Mouse (Mus musculus): Measurements from ENCODE around the gene Gm9821.

Gene Gm9821

GRCm38 (mm10) chr2:91971231-91972097 is 26.0 kb downstream of the Gm9821 start:
- DNase-seq (ENCODE audit: low spot score in 2 of 2) = peak; percentile 83 to 84

GRCm38 (mm10) chr2:91972121-91972566 is 26.6 kb downstream of the Gm9821 start:
- DNase-seq (ENCODE audit: low spot score in 2 of 2) = no peak

DNA sequence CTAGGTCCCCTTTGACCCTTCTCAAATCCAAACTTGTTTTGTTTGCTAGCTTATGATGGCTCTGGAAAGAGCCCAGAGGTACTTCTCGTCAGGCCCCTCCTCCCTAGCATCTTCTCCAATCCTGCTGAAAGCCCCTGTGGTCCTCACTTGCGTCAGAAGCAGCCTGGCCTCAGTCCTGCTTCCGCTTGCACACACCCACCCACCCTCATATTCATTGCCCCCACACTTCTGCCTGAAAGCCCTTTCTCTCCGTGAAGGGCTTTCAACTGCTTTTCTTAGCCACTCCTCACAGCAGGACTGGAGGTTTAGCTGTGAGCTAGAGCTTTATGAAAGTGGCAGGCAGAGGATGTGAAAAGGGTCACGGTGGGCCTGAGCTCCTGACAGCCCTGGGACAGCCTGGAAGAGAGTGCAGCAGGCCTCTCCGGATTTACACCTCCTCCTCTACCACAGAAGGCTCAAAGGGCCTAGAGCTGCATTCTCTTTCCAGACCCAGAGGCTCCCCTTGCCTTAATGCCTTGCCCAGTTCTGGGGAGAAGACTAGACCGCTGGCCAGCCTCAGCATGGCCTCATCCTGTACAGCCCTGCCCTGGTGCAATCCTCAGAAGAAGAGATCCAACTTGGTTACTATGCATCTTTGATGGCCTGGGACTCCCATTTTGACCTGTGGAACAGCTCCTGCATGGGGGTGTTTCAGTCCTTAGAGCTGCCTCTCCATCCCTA is 28.1 kb downstream of the Gm9821 start:
- no peak for DNase-seq (ENCODE audit: low spot score in 2 of 2)

DNA sequence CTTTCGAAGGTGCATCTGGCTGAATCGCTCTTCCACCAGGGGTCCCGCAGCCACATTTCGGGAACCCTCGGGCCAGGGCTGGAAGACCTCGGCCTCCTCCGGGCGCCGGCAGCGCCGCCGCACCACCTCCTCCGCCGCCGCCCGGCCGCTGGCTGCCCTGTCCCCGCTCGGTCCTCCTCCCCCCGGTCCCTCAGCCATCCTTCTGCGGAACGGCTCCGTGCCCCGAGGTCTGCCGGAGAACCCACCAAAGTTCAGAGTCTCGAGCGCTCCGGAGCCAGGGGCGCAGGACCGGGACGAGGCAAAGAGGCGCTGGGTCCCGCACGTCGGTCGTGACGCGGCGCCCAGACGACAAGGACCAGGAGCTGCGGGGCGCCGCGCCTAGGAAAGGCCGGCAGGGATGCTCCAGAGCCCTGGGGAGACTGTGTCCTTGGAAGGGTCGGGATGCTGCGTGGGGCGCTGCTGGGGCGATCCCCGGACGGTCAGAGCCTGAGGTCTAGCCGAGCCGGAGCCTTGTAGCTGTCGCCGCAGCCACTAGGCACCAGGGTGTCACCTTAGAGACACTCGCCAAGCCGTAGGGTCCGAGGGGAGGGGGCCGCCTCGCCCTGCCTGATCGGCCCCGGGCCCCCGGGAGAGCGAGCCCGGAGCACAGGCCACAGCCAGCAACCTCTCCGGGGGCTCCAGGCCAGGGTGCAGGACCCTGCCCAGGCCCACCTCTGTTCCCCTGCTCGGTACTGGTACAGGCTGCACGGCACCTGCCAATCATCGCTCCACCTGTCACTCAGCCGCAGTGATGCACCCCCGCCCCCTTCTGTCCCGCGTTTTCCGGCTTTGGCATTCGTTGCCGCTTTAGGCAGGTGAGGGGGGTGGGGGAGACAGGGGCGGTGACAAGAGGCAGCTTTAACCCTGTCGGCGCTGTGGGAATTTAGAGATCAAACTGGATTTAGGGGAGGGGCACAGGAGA is 30.4 kb downstream of the Gm9821 start, which contains the start of gene Dgkz:
Dgkz (minus strand) TSS at position 284 of the 961 bp plus-strand sequence.
- DNase-seq (ENCODE audit: low spot score in 2 of 2) = peak in 1 of 2 experiments; percentile 68

GRCm38 (mm10) chr2:91977960-91978359 is 32.5 kb downstream of the Gm9821 start:
- no peak for DNase-seq (ENCODE audit: low spot score in 2 of 2)

GRCm38 (mm10) chr2:91978547-91978946 is 33.0 kb downstream of the Gm9821 start:
- no peak for DNase-seq (ENCODE audit: low spot score in 2 of 2)

DNA sequence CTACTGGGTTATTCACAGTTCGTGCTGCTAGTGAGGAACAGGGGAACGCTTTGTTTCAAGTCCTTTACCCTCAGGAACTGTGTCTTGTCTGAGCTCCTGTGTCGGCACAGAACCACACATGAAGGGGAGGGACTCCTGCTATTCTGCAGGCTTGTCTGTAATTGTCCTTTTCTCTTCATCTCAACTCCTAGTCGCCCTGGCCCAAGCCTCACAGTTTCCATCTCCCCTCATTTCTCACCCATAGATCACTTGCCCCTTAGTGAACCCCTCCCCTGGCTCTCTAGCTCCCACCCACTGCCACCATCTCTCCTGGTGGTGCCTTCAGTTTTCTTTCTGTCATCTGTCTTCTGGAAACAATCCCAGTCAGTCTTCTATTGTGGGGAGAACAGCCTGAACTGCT is 34.7 kb downstream of the Gm9821 start:
- no peak for DNase-seq (ENCODE audit: low spot score in 2 of 2)

GRCm38 (mm10) chr2:91980830-91981229 is 35.3 kb downstream of the Gm9821 start:
- no peak for DNase-seq (ENCODE audit: low spot score in 2 of 2)

DNA sequence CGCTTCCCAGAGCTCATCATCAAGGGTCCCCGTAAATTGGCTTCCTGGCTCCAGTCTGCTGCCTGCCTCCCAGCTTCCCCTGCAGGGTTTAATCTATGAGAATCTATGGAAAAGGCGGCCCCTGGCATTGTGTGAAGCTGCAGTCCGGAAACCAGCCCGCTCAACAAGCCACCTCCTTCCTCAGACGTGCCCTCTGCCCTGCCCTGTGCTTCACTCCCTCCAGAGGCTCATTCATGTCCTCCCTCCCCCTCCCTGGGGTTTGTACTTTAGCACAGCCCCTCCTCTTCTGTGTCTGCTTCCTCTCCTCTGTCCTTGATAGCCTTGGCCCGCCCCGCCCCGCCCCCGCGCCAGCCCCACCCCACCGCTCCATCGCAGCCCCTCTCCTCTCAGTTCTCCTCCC is 38.9 kb downstream of the Gm9821 start:
- no peak for DNase-seq (ENCODE audit: low spot score in 2 of 2)

DNA sequence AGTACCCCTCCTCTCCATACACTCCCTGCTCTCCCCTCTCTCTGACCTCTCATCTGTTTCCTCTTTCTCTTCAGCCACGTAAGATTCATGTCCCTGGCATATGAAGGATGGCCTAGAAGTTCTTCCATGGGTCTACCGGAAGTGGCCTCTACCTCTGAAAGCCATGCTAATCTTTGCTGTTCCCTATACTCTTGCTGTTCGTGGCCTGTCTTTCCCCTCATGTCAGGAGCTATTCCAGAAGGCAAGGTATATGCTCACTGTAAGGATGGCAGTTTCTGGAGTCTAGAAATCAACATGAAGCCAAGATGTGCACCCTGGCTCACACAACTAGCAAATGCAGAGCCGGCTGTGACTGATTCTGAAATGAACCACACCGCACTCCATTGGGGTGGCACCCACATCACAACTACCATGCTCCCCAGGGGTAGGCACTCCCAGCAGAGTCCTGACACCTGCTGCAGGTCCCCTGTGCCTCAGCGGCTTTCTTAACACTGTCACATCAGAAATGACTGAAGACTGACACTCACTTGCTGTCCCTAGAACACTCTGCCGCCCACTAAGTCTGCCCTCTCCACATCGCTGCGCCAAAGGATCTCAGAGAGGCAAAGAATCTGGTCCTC is 39.5 kb downstream of the Gm9821 start:
- no peak for DNase-seq (ENCODE audit: low spot score in 2 of 2)

DNA sequence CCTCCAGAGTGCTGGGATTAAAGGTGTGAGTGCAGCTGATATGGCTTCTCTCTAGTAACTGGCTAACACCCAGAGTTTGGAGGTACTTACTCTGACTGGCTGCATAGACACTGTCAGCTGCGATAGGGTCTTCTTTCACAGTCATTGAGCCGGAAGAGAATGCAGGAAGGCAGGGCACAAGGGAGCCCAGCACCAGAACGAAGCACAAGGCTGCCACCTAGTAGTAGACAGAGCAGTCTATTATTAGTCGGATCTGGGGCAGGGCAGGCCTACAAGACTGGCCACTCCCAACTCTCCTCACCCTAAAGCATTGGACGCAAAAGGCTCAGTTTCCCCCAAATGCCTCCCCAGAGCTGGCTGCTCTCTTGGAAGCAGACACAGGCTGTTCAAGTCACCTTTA is 40.6 kb downstream of the Gm9821 start:
- DNase-seq (ENCODE audit: low spot score in 2 of 2) = no peak

GRCm38 (mm10) chr2:91987542-91987941 is 42.0 kb downstream of the Gm9821 start:
- peak; percentile 81 to 90 for DNase-seq (ENCODE audit: low spot score in 2 of 2)

- no peak for DNase-seq (ENCODE audit: low spot score in 2 of 2)
These were observed 44.2 kb downstream of the Gm9821 start for GRCm38 (mm10) chr2:91989750-91990149.

DNA sequence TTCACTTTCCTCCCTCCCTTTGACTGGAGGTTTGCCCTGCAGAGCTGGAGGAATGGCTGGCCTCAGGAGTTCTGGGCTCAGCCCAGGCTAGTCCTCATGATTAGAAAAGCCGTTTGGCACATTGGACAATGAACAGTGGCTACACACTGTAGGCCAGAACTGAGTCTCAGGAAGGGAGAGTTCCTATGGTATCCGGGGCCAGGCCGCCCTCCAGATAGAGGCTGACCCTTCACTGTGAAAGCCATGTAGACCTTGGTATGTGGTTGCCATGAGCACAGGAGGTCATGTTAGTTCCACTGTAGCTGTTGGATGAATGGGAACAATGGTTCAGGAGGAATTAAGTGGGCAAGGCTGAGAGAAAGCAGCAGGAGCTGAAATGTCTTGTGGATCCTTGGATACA is 47.9 kb downstream of the Gm9821 start:
- DNase-seq (ENCODE audit: low spot score in 2 of 2) = no peak

- DNase-seq (ENCODE audit: low spot score in 2 of 2) = no peak
These were observed 50.5 kb downstream of the Gm9821 start for GRCm38 (mm10) chr2:91996006-91996405.

Data from right cerebral cortex, postnatal 10 days (tissue).